Mouse (Mus musculus) Patski (cell line): ENCODE results near the gene Ino80b. TPM values are rescaled to one million over a fixed set of nuclear protein-coding genes. Genes with fewer than 3 reads are reported as not detected.

Experiments
- ATAC-seq: fragments of 100-300 bp; one replicate; pipeline ENCODE4 v1.8.0; 2021
- CTCF ChIA-PET: fragments of 350-600 bp; sonication (Branson Sonifier 250); formaldehyde crosslinking; loops from one replicate; lab custom pipeline; 2022; ENCODE audit warnings: inconsistent platforms; lab: Charles Lee
- POLR2A ChIA-PET: fragments of 350-600 bp; sonication (Branson Sonifier 250); formaldehyde crosslinking; loops from one replicate; lab custom pipeline; 2022; ENCODE audit warnings: antibody characterized with exemption, inconsistent platforms; lab: Charles Lee
- DNase-seq: peaks from one replicate; pipeline ENCODE4 v3.0.0-alpha.2; 2011; ENCODE audit warnings: low read depth, low spot score
- H3K27me3 ChIP-seq: fragments of 371-371 bp; one replicate; pipeline ENCODE4 v1.5.1; 2021
- CTCF ChIP-seq: fragments of 100-300 bp; IDR thresholded peaks from one replicate; pipeline ENCODE4 v1.5.1; 2021
- in situ Hi-C: fragments of 300-500 bp; cut with MboI; formaldehyde crosslinking; loops from 3 replicates; pipeline ENCODE4 v1.11.1; 2018; ENCODE audit warnings: low pct_unique_long_range_greater_than_20kb, mixed read lengths
- polyA plus RNA-seq: library from polyadenylated mRNA; unstranded; gene quantifications from one replicate; pipeline ENCODE4 v1.2.3, GENCODE M21; 2021

The Ino80b gene
- polyA plus RNA-seq: 46.4 TPM

DNA sequence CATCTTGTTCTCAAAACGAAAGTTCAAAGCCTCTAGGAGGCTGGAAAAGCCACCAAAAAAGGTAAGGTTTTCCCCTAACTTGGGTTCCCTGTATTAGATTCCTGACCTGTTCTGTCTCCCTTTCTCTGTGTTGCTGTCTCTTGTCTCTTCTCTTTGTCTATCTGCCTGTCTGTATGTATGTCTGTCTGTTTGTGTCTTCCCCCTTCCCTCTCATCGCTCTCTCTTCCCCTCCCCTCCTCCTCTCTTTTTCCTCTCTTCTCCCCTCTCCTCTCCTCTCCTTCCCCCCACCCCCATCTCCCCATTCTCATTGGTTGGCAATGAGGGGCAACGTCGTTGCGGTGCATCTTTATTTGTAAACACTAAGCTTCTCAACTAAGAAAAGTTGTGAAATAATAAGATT lies at the start of gene Ino80b:
Gene Ino80b (minus strand): TSS at position 101 of the 400 bp plus-strand sequence.
- no peak for TF ChIP-seq CTCF
- DNase-seq (no peak), ATAC-seq (no peak)
- in situ Hi-C loops: no loop called here
- POLR2A ChIA-PET: interaction anchor here (0.6 to 0.9 kb wide), 2 partner anchors 28 to 153 kb away, joined by 3 to 4 read pairs; no protein-coding TSS in a partner anchor
- no peaks in the 10 kb centered on the region for H3K27me3 ChIP-seq
- CTCF ChIA-PET: no interaction called here

DNA sequence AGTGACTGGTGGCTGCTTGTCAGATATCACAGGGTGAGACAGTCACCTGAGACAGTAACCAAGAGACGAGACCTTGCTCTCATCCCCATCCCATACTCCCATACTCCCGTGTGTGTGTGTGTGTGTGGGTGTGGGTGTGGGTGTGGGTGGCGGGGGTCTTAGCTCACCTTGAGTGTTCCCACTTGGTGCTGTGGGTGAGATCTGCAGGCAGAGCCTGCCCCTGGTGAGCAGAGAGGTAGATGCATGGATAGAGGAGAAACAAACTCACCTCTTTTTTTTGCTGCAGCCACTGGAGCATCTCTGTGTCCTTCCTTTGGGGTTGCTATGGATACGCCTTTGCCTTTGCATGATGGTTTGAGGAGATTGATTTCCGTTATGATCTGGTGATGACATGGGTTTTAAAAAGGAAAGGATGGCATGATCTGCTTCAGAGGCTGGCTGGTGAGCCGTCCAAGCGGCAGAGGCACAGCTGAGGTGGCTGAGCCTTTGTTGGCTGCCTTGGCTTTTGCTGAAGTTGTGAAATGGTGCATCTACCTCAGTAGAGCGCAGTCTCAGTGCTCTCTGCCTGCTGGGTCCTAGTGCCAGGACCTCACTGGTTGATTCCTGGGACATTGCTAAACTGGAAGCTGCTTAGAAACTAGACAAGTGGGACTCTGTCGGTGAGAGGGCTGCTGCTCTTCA lies 47.1 kb upstream of the Ino80b start:
- in situ Hi-C loops: no loop called here
- POLR2A ChIA-PET: no interaction called here
- ATAC-seq: no peak
- CTCF ChIA-PET: interaction anchor here (0.8 kb wide), 1 partner anchor 176 kb away, joined by 3 read pairs; no protein-coding TSS in a partner anchor
- H3K27me3 ChIP-seq: no peaks in the 10 kb centered on the region
- DNase-seq: no peak
- no peak for TF ChIP-seq CTCF

GRCm38 (mm10) chr6:83171063-83171462 lies 45.8 kb upstream of the Ino80b start:
- ChIA-PET CTCF (interaction anchor here (1.7 kb wide), 1 partner anchor 174 kb away, joined by 3 read pairs; no protein-coding TSS in a partner anchor), POLR2A (no interaction called here)
- H3K27me3 ChIP-seq: no peaks in the 10 kb centered on the region
- TF ChIP-seq CTCF: no peak
- DNase-seq (no peak), ATAC-seq (no peak)
- in situ Hi-C loops: no loop called here

- ChIA-PET CTCF (interaction anchor here (1.0 to 1.7 kb wide), 5 partner anchors 18 to 173 kb away, joined by 3 read pairs; no protein-coding TSS in a partner anchor), POLR2A (no interaction called here)
- no peaks in the 10 kb centered on the region for H3K27me3 ChIP-seq
- ATAC-seq (peak; percentile 72), DNase-seq (no peak)
- TF ChIP-seq CTCF: no peak
- in situ Hi-C loops: loop anchor here (5.0 kb wide), 2 partner anchors 42 to 97 kb away; no protein-coding TSS in a partner anchor
Measured at GRCm38 (mm10) chr6:83169872-83170271, 44.6 kb upstream of the Ino80b start.

- no peaks in the 10 kb centered on the region for H3K27me3 ChIP-seq
- in situ Hi-C loops: loop anchor here (5.0 kb wide), 2 partner anchors 46 to 101 kb away; no protein-coding TSS in a partner anchor
- POLR2A ChIA-PET: interaction anchor here (1.8 kb wide), 1 partner anchor 13 kb away, joined by 7 read pairs; no protein-coding TSS in a partner anchor
- CTCF ChIA-PET: interaction anchor here (0.6 to 2.1 kb wide), 14 partner anchors 7 to 170 kb away, joined by 3 to 8 read pairs (median 3); no protein-coding TSS in a partner anchor
- TF ChIP-seq CTCF: no peak
- ATAC-seq: peak; percentile 18
- DNase-seq: no peak
Measured at GRCm38 (mm10) chr6:83166243-83166630, 41.0 kb upstream of the Ino80b start.

- peak; percentile 58 for ATAC-seq
- no peak for TF ChIP-seq CTCF
- in situ Hi-C loops: loop anchor here (5.0 kb wide), 2 partner anchors 47 to 102 kb away; no protein-coding TSS in a partner anchor
- no peaks in the 10 kb centered on the region for H3K27me3 ChIP-seq
- DNase-seq: peak; percentile 65
- CTCF ChIA-PET: interaction anchor here (0.6 to 2.1 kb wide), 15 partner anchors 8 to 169 kb away, joined by 3 to 8 read pairs (median 3); no protein-coding TSS in a partner anchor
- POLR2A ChIA-PET: no interaction called here
Measured at GRCm38 (mm10) chr6:83165607-83166242, 40.5 kb upstream of the Ino80b start, which contains the start of gene Dctn1. Gene Dctn1 (plus strand): TSS chr6:83165920.

GRCm38 (mm10) chr6:83165026-83165606 lies 39.9 kb upstream of the Ino80b start:
- H3K27me3 ChIP-seq: no peaks in the 10 kb centered on the region
- in situ Hi-C loops: loop anchor here (5.0 kb wide), 2 partner anchors 47 to 102 kb away; no protein-coding TSS in a partner anchor
- ATAC-seq (no peak), DNase-seq (no peak)
- POLR2A ChIA-PET: no interaction called here
- TF ChIP-seq CTCF: no peak
- CTCF ChIA-PET: interaction anchor here (0.6 to 2.1 kb wide), 17 partner anchors 8 to 169 kb away, joined by 3 to 8 read pairs (median 3); no protein-coding TSS in a partner anchor

- in situ Hi-C loops: no loop called here
- ChIA-PET POLR2A (no interaction called here), CTCF (interaction anchor here (0.8 to 1.8 kb wide), 7 partner anchors 41 to 167 kb away, joined by 3 to 7 read pairs (median 3); partner anchors contain the start of gene Wbp1)
- no peak for TF ChIP-seq CTCF
- H3K27me3 ChIP-seq: no peaks in the 10 kb centered on the region
- ATAC-seq: no peak
- no peak for DNase-seq
Measured at GRCm38 (mm10) chr6:83162701-83163100, 37.5 kb upstream of the Ino80b start.

DNA sequence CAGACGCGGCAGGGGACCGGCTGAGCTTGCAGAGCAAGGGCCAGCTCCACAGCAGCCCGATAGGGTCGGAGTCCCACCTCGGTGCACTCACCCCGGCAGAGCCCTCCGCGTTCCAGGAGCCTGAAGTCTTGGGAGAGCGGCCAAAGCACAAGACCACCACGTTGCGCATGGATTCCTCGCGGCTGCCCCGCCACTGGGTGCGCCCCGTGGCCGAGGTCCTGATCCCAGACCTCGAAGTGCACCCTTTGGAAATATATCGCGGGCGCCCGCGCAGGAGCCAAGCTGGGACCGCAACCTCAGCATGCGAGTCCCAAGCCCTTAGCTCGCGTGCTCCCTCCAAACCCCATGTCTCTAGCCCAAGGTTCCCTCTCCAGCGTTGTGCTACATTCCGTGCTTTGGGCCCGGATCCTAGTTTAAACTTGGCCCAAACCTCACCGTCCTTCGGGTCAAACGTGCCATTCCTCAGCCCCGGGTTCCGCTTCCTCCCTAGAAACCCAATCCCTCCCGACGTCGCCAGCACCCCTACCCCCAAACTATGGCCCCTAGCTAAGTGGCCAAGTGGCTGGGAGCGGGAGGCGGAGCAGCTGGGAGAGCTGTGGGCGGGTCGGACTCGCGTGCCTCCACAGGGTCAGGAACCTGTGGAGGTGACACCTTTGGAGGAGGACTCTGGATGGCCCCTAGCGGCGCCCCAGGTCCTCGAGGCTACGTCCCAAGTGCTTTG lies 36.9 kb upstream of the Ino80b start:
- DNase-seq: no peak
- no peak for TF ChIP-seq CTCF
- no peaks in the 10 kb centered on the region for H3K27me3 ChIP-seq
- in situ Hi-C loops: no loop called here
- no peak for ATAC-seq
- ChIA-PET POLR2A (no interaction called here), CTCF (interaction anchor here (0.8 to 1.8 kb wide), 7 partner anchors 40 to 166 kb away, joined by 3 to 7 read pairs (median 3); partner anchors contain the start of gene Wbp1)
